In the genomic region with DNA sequence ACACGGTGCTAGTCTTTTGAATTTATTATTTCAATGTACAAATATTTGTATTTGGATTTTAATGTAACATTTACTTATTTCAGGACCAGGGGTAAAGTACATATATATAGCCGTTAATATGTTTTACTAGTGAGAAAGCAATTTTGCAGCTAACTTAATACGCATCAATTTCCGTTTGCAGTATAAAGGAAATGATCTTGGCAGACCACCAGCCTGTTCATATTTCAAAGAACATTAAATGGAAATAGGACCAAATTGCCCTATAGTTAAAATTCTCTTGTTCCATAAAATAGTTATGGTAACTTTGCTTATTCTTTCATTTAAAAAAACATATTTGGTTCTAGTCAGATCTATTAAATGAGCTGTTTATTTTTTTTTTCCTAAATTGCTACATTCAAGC, we compare ENCODE assay signal across 19 mouse cellular contexts. TPM values are rescaled to one million over a fixed set of nuclear protein-coding genes. Genes with fewer than 3 reads are reported as not detected.
"Had no signal": no experiment of that assay in that cellular context is flagged by ENCODE, and none has a peak within 500 bp of the region (broad histone marks: within the 10 kb centered on the region; RNA-seq: fewer than 3 reads in every experiment).

No protein-coding gene starts in this region.

- H3K27me3 ChIP-seq: neural tube, embryonic 13.5 days; neural tube, embryonic 15.5 days; stomach, embryonic 15.5 days had no signal

- H3K4me3 ChIP-seq: neural tube, embryonic 13.5 days; neural tube, embryonic 15.5 days; stomach, embryonic 15.5 days had no signal

- H3K9ac ChIP-seq: neural tube, embryonic 13.5 days; neural tube, embryonic 15.5 days; stomach, embryonic 15.5 days had no signal

- H3K4me2 ChIP-seq: neural tube, embryonic 13.5 days; neural tube, embryonic 15.5 days; stomach, embryonic 15.5 days had no signal

- H3K9me3 ChIP-seq: neural tube, embryonic 13.5 days; neural tube, embryonic 15.5 days; stomach, embryonic 15.5 days had no signal

- H3K27ac ChIP-seq: neural tube, embryonic 13.5 days; neural tube, embryonic 15.5 days; stomach, embryonic 15.5 days; stomach, postnatal 0 days had no signal

- H3K36me3 ChIP-seq: neural tube, embryonic 13.5 days; neural tube, embryonic 15.5 days; stomach, embryonic 15.5 days had no signal

- DNase-seq: retina, postnatal 1 day; right cerebral cortex, adult 18-20 months; right cerebral cortex, postnatal 14 days; right cerebral cortex, postnatal 25 days; right cerebral cortex, postnatal 4 days; spleen, adult 18-20 months; thymus, adult 18-20 months; thymus, adult 2 months; thymus, postnatal 14 days; thymus, postnatal 25 days; thymus, postnatal 36 days; thymus, postnatal 4 days had no signal

RNA-seq across cellular contexts. Expression of gene Scrg1, which starts 14.6 kb away (rescaled TPM):
- polyA plus RNA-seq: small intestine, adult 2 months; testis, adult 2 months; thymus, postnatal 0 days had no signal
